Mouse (Mus musculus) forebrain, embryonic 14.5 days (tissue): Measurements from ENCODE around the gene Lrrc8d. TPM values are rescaled to one million over a fixed set of nuclear protein-coding genes. Genes with fewer than 3 reads are reported as not detected.
"Not testable (repeated sequence)": the region's sequence is repeated elsewhere in the genome, so short reads cannot be mapped to it uniquely, and the experiment has no call there.

Experiments
- ATAC-seq: fragments of 200-750 bp; cut with Nextera tagmentation; 2 replicates; pipeline ENCODE4 v1.8.0; 2017; ENCODE audit warnings: mild to moderate bottlenecking, moderate library complexity
- DNase-seq: peaks from one replicate; pipeline ENCODE4 v3.0.0-alpha.2; 2015; ENCODE audit warnings: low spot score
- H3K27ac ChIP-seq: fragments of 300-500 bp; sonication (generic); 2 replicates; pipeline ENCODE4 v1.5.1; 2014; ENCODE audit warnings: low read depth, mild to moderate bottlenecking, control low read depth, low read length, moderate library complexity
- H3K27me3 ChIP-seq: fragments of 300-500 bp; sonication (generic); replicated peaks from 2 replicates; pipeline ENCODE4 v1.6.1; 2014; ENCODE audit warnings: low read length, control low read depth, mixed read lengths; ENCODE audit not compliant: control insufficient read depth, insufficient read depth
- H3K36me3 ChIP-seq: fragments of 300-500 bp; sonication (generic); 2 replicates; pipeline ENCODE4 v1.6.1; 2014; ENCODE audit warnings: low read length, control low read depth; ENCODE audit not compliant: control insufficient read depth, insufficient read depth
- H3K4me1 ChIP-seq: fragments of 300-500 bp; sonication (generic); 2 replicates; pipeline ENCODE4 v1.6.1; 2014; ENCODE audit warnings: antibody characterized with exemption, low read length, control low read depth; ENCODE audit not compliant: control insufficient read depth, insufficient read depth
- H3K4me2 ChIP-seq: fragments of 300-500 bp; sonication (generic); 2 replicates; pipeline ENCODE4 v1.6.1; 2014; ENCODE audit warnings: mild to moderate bottlenecking, control low read depth, low read length
- H3K4me3 ChIP-seq: fragments of 300-500 bp; sonication (generic); 2 replicates; pipeline ENCODE4 v1.5.1; 2014; ENCODE audit warnings: low read depth, low read length, control low read depth
- H3K9ac ChIP-seq: fragments of 300-500 bp; sonication (generic); 2 replicates; pipeline ENCODE4 v1.6.1; 2014; ENCODE audit warnings: mild to moderate bottlenecking, low read length, control low read depth, moderate library complexity
- H3K9me3 ChIP-seq: fragments of 300-500 bp; sonication (generic); replicated peaks from 2 replicates; pipeline ENCODE4 v1.6.1; 2016; ENCODE audit warnings: low read length, control low read depth, mixed read lengths; ENCODE audit not compliant: control insufficient read depth
- WGBS: fragments of 180-500 bp; shearing (Covaris S2); extraction: QIAGEN DNeasy Blood & Tissue Kit; methylation state at CpG from one replicate; pipeline ENCODE4 v1.1.7; 2014; 5-methylcytosine and 5-hydroxymethylcytosine counted together
- polyA plus RNA-seq: library from polyadenylated mRNA; unstranded; fragments of >200 nt; fragmentation: Nextera tagmentation; extraction: Ambion mirVana; gene quantifications from 2 replicates; pipeline ENCODE4 v1.2.1, GENCODE M21; 2014

Gene Lrrc8d
- polyA plus RNA-seq, 1 experiment from 2014 or later, result 23.3 TPM

DNA sequence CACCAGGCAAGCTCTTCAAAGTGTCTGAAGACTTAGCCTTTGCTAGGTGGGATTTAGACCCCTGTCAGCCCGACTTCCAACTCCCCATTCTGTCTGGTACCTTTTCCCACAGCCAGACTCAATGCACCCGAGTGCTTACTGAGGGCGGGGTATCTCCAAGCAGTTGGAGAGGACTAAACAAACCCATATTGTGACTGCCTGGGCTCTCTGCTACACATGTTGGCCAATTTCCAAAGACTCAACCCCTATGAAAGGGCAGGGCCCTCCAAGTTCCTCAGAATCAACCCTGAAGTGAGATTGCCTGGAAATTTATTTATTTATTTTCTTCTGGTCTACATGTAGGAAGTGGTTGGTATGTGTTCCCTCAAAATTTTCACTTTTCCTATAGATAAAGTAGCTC lies 149.9 kb downstream of the Lrrc8d start:
- Histone ChIP-seq H3K36me3 (no peaks in the 10 kb centered on the region), H3K4me3 (no peak overlapping the region), H3K9me3 (no peaks in the 10 kb centered on the region), H3K4me2 (no peak overlapping the region), H3K4me1 (peaks cover 7% of the 10 kb centered on the region), H3K9ac (no peak overlapping the region), H3K27me3 (no peaks in the 10 kb centered on the region), H3K27ac (no peak overlapping the region)
- WGBS, result 45% methylated on average over 3 of the region's 3 CpGs
- no peak for ATAC-seq
- DNase-seq, result no peak

DNA sequence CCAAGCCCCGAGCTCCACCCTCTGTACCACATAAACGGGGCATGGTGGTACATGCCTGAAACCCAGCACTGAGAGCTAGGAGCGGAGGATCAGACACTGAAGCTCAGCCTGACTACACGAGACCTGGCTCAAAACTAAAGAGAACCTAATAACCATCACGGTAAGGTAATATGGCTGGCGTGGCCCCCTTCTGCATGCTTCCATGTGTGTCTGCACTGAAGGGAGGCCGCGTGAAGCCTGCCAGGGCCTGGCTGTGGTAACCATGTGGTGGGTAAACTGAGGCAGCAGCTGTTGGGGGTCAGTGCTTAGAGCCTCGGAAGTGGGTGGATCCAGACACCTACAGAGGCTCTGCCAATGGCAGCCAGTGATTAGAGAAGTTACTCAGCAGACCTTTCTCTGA lies 153.5 kb downstream of the Lrrc8d start:
- Histone ChIP-seq H3K9ac (no peak overlapping the region), H3K4me1 (peaks cover 7% of the 10 kb centered on the region), H3K4me3 (no peak overlapping the region), H3K9me3 (no peaks in the 10 kb centered on the region), H3K27me3 (no peaks in the 10 kb centered on the region), H3K4me2 (no peak overlapping the region), H3K27ac (no peak overlapping the region), H3K36me3 (no peaks in the 10 kb centered on the region)
- no peak for ATAC-seq
- WGBS, result 87% methylated on average over 9 of the region's 9 CpGs
- no peak for DNase-seq

DNA sequence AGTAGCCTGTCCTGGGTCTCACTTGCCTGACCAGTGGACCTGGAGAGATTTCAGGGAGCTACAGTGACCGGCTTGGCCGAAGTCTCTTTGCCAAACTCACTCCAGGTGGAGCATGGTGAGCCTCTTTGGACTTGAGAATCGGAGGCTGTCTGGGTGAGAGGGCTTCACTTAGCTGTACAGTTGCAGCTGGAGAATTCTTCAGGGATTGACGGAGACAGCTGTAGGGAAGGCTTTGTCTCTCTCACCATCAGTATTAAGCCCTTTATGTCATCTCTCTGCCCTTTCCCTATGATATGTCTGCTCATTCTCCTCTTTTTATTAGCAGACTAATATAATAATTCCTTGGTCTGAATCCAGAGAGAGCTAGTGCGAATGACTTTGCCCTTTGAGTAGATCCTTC lies 157.7 kb downstream of the Lrrc8d start:
- H3K4me2 ChIP-seq, result no peak overlapping the region
- no peaks in the 10 kb centered on the region for H3K9me3 ChIP-seq
- H3K27ac ChIP-seq, result no peak overlapping the region
- no peaks in the 10 kb centered on the region for H3K36me3 ChIP-seq
- no peak overlapping the region for H3K4me3 ChIP-seq
- no peaks in the 10 kb centered on the region for H3K27me3 ChIP-seq
- no peak overlapping the region for H3K9ac ChIP-seq
- 92% methylated on average over 5 of the region's 5 CpGs for WGBS
- DNase-seq, result no peak
- H3K4me1 ChIP-seq, result no peaks in the 10 kb centered on the region
- ATAC-seq, result no peak

DNA sequence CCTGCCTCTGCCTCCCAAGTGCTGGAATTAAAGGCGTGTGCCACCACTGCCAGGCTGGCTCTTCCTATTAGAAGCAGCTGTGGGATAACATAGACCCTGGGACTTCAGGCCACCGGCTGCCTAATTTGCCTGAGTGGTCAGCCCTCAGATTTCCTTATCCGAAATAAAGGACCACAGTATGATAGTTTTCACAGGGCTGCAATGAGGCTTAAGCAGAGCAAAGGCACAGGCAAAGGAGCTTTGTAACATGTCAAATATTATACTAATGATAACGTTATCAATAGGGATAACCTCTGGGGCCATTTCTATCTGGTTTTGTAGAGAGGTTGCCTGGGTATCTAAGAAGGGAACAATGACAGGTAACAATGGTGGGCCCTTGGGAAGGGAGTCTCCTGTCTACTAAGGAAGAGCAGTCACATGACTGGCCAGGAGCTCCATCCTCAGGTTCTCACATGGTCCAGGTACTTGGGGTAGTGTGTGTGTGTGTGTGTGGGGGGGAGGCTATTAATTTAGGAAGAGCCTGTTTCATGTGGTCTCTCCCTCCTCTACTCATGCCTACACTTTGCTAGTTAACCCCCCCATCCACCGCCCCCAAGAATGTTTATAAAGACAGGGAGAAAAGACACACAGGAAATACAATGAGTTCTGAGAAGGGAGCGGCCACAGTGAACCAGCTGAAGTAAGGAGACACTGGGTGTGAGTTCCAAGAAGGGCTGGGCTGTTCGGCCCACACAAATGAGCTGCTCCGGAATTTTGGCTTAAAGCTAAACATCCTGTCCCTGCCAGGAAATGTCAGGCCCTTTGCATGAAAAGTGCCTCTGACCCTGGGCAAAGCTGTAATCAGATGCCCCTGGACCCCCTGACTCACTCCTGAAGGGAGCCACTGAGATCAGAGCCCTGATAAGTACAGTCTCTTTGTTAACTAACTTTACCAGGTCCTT lies 159.3 kb downstream of the Lrrc8d start:
- no peaks in the 10 kb centered on the region for H3K36me3 ChIP-seq
- 77% methylated on average over 8 of the region's 8 CpGs for WGBS
- no peak overlapping the region for H3K4me2 ChIP-seq
- DNase-seq (peak; percentile 22), ATAC-seq (no peak; the same call in 1 of the 2 replicates)
- H3K27me3 ChIP-seq, result no peaks in the 10 kb centered on the region
- no peaks in the 10 kb centered on the region for H3K9me3 ChIP-seq
- H3K4me1 ChIP-seq, result no peaks in the 10 kb centered on the region
- H3K9ac ChIP-seq, result no peak overlapping the region
- no peak overlapping the region for H3K4me3 ChIP-seq
- H3K27ac ChIP-seq, result no peak overlapping the region

DNA sequence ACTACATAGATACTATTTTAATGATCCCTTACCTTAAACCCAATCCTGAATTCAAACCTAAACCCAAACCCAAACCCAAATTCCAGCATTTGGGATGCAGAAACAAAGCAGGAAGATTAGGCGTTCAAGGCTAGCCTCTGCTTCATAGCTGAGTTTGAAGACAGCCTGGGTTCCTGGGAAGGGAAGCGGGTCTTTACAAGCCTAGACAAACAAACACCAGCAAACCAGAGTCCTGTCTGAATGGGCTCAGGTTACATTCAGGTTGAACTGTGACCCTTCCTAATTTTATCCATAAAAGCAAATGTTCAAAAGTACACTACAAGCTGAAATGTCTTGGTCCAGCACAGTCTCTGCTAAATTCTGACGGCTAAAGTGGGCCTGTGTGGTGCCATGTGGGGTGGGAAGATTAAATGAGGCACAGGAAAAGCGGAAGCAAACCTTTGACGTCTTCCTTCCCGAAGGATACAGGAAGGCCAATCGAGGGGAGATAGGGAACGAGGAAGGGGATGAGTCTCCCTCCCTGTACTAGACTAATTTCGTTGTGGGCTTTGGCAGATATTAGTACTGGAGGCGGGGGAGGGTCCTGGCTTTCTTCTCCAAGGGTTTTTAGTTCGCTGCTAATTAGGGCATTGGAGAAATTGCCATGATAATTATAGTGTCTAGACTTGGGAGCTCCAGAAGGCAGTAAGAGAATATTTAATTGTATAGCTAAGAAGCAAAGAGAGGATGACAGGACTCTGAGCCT lies 160.1 kb downstream of the Lrrc8d start:
- WGBS, result 45% methylated on average over 11 of the region's 11 CpGs
- H3K27ac ChIP-seq, result no peak overlapping the region

DNA sequence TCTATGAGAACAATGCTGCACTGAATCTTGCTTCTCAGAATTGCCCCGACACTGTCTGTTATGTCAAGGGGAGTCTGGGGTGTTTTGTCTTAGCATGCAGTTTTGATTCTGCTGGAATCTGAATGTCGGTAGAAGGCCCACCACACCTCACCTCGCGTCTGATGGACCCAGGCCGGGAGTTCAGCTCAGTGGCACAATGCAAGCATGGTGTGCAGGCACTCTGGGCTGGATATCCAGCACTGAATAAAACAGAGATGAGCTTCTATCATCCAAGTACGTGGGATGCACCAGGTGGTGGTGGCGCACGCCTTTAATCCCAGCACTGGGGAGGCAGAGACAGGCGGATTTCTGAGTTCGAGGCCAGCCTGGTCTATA lies 160.7 kb downstream of the Lrrc8d start:
- H3K4me2 ChIP-seq, result no peak overlapping the region
- no peak for DNase-seq
- no peak overlapping the region for H3K9ac ChIP-seq
- no peaks in the 10 kb centered on the region for H3K36me3 ChIP-seq
- H3K27me3 ChIP-seq, result no peaks in the 10 kb centered on the region
- no peak overlapping the region for H3K4me3 ChIP-seq
- H3K9me3 ChIP-seq, result no peaks in the 10 kb centered on the region
- WGBS, result 67% methylated on average over 10 of the region's 10 CpGs
- no peak; the same call in 1 of the 2 replicates for ATAC-seq
- no peaks in the 10 kb centered on the region for H3K4me1 ChIP-seq
- no peak overlapping the region for H3K27ac ChIP-seq

More for the DNA sequence above, 160.1 kb downstream of the Lrrc8d start:
- Histone ChIP-seq H3K4me3 (no peak overlapping the region), H3K27me3 (no peaks in the 10 kb centered on the region), H3K36me3 (no peaks in the 10 kb centered on the region), H3K9ac (no peak overlapping the region), H3K4me2 (no peak overlapping the region), H3K9me3 (no peaks in the 10 kb centered on the region), H3K4me1 (no peaks in the 10 kb centered on the region)
- peak; percentile 62 for DNase-seq
- peak; percentile 57 for ATAC-seq

DNA sequence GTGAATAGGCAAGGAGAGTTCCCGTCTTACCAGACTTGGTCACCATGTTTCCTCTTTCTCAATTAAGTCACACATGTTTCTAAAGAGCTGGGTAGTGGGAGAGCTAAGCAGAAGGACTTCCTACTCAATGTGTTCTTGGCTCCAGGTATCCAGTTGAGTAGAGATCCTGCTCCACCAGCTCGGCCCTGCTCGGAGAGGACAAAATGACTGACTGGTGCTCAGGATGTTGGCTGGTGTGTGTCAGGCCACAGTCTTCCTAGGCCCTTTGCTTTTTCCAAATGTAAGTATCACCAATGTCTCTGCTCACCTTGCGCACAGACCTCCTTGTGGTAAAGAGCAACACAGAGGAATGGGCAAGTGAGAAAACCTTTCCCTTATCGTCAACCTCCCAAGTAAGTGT lies 161.8 kb downstream of the Lrrc8d start:
- Histone ChIP-seq H3K4me2 (no peak overlapping the region), H3K4me1 (no peaks in the 10 kb centered on the region), H3K27me3 (no peaks in the 10 kb centered on the region), H3K27ac (no peak overlapping the region), H3K4me3 (no peak overlapping the region), H3K9ac (no peak overlapping the region), H3K36me3 (no peaks in the 10 kb centered on the region), H3K9me3 (no peaks in the 10 kb centered on the region)
- ATAC-seq (no peak), DNase-seq (no peak)
- 96% methylated on average over 5 of the region's 5 CpGs for WGBS

DNA sequence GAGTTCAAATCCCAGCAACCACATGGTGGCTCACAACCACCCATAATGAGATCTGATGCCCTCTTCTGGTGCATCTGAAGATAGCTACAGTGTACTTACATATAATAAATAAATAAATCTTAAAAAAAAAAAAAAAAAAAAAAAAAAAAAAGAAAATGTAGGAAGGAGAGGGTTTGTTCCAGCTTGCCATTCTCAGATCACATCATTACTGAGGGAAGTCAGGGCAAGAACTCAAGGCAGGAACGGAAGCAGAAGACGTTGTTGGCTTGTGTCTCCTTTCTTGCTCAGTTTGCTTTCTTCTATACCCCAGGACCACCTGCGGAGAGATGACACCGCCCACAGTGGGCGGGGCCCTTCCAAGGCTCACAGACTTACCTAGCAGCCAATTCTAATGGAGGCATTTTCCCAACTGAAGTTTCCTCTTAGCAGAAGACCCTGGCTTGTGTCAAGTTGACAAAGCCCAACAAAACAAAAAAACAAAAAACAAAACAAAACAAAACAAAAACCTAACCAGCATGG lies 165.4 kb downstream of the Lrrc8d start:
- not testable (repeated sequence) for H3K4me2 ChIP-seq, H3K27me3 ChIP-seq, H3K27ac ChIP-seq, H3K4me1 ChIP-seq, H3K9me3 ChIP-seq, ATAC-seq, H3K36me3 ChIP-seq, H3K4me3 ChIP-seq, DNase-seq, H3K9ac ChIP-seq
- 51% methylated on average over 5 of the region's 5 CpGs for WGBS
